Mouse (Mus musculus): ENCODE measurements at regions not wholly inside any gene's neighbourhood (a gene's known extent, or its start where the extent isn't known, plus 50 kb on each side); places are given as distances from the start of the nearest gene placed in this dataset.
A peak's percentile ranks its signal among the peaks of the same experiment; 100 is the strongest.

DNA sequence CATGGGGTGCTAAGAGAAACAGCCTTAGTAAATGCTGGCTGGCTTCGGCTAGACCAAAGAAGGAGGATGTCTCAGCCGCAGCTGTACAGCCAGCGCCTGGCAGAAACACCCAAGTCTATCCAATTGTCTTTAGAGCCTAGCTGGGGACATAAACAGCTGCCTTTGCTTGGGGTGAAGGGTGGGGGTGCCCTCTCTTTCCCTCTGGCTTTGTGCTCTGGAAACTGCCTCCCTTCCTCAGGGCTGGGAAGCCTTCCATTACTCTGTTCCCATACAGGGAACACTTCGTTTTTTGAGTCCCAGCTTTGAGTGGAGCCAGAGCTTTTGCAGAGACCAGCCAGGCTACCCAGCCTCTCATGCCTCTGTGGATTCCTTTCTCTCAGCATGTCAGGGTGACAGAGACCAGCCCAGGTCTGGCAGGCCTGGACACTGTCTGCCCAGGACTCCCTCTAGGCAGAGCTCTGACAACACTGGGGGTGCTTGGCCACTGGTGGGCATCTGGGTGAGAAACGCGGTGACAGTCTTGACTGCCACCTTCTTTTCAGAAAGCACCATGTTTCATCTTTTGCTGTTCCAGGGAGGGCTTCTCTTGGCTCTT, 421.2 kb upstream of the Tbx3 start:
- DNase-seq = no peak

DNA sequence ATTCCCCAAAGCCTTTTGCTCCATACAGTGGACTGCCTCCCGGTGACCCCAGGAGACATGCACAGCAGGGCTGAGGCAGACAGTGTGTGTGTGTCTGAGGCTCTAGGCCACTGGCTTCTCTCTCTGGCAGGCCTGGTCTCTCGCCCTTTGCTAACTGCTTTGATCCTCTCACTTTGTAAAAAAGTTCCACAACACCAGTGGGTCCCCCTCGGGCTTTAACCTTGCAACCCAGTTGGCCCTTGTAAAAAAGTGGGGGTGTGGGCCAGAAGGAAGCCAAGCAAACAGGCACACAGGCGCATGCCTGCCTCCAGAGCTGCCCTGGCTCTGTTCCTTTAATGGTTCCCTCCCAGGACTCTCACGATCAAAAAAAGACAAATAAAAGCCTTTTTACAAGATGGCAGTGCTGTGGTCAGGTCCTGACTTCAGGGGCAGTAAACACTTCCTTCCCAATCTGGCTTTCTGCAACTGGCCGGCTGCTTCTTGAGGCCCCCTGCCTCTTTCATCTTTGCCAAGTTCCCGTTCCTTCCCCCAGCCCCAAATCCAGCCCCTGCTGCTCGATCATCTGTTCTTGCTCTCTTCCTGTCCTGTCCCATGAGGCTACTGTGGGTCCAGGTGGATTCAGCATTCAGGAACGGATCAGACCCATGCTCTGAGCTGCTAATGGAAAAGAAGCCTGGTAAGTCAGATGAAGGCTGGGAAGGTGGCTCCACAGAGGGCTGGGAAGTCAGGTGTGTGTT, 419.0 kb upstream of the Tbx3 start:
- no peak for DNase-seq

DNA sequence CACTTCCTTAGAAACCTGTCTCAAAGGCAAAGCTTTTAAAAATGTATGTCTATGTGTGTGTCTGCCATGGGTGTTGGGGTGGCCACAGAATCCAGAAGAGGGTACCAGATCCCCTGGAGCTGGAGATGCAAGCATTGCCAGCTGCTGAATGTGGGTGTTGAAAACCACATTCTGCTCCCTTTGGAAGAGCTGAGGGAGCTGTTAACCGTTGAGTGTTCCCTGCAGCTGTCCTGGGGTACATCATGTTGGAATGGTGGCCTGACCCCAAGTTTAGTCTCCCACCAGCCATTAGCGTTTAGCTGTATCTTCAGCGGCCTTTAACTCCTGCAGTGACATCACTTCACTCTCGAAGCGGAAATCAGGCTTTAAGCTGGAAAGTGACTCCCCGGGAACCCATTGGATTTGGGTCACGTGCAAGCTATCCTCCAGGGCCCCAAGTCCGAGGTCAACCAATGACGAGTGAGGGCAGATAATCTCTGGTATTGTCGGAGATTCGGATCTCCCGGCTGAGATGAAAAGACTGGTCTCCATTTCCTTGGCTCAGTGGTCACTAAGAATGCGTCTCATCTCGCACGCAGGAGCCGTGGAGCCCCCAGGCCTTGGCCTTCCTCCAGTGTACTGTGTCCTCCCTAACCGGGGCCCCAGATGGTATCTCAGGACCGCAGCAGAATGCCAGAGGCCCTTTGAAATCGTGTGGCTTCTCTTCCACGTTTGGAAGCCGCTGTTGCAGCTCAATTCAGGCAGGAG, 412.9 kb upstream of the Tbx3 start:
- no peak for DNase-seq

DNA sequence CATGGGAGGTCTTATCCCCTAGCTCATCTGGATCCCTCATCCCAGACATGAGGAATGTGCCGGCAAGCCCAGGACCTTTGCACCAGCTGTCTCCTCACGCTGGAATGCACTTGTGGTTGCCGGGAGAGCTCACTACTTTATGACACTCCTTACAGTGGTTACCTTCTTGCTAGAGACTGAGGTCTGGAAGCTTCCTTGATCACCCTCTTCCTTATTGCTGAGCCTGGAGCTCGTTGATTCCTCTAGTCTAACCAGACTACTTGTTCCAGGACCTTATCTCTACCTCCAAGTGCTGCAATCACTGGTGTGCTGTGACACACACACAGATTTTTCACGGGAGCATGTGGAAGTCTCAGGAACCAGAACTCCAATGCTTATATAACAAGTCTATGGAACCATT, 411.6 kb upstream of the Tbx3 start:
- no peak for DNase-seq

DNA sequence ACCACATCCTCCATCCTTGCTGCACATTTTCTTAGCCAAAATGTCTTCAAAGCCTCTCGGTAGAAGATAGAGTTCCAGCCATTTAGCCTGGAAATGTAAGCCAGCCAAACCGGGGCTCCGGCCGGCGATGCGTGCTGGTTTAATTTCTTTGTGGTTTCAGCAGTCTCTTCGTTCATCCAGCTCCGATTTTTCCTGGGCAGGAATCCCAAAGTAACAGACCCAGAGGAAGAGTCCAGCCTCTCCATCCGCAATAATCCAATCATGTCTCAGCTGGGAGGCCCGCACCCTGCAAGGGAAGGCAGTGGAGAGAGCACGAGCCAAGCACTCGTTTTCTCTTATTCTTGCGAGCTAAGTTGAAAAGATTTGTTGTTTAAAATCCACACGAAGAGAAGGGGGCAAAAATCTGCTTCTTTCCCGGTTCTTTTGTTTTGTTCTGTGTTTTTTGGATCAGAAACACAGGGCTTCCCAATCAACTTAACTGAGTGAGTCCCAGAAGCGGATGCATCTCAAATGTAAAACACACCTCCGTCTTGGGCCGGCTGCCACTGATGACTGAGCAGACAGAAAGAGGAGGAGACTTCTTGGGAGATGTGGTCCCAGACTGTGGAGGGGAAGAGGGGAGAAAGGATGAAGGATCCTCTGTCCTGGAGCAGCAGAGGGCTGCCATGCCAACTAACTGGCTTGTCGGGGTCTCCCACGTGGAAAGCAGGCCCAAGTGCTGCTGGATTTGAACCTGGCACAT, 405.1 kb upstream of the Tbx3 start:
- DNase-seq = peak; percentile 21

DNA sequence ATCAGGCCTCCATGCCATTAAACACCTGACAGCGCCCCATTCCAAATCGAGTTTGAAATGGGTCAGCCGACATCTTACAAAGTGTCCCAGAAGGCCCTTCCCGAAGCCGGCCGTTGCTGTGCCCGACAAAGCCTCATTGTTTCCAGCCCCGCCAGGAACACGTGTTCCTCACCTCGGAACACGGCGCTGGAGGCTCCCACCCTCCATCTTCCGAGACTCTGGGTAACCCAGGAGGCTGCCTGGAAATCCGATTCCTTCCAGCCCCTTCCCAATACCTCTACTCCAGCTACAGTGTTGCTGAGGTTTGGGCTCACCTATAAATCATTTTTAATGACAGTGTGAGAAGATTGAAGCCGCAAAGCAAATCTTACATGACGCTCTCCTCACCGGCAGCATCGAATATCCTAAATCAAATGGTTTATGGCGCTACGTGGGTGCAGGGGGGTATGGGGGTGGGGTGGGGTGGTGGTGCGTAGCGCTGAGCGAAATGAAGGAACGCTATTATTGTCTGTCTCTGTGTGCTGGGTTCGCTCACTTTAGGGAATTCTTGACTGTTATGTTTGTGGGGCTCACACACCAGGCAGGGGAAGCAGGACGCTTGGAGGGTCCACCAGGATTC, 399.1 kb upstream of the Tbx3 start:
- DNase-seq = no peak

DNA sequence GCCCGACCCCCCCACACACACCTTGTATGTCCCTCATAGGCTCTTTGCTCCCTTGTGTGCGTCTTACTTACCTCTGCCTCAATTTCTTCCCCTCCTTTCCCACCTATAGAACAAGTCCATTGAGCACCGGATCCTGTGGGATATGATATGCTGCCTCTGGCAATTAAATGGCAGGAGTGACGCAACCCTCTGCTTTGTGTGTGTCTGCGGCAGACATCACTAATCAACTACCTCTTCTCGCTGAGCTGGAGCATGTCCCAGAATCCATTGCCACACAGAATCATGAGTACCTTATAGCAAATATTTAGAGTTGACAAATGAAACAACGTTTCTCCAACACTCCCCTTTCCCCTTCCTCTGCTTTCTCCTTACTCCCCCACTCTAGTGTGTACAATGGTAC, 397.3 kb upstream of the Tbx3 start:
- no peak for DNase-seq

DNA sequence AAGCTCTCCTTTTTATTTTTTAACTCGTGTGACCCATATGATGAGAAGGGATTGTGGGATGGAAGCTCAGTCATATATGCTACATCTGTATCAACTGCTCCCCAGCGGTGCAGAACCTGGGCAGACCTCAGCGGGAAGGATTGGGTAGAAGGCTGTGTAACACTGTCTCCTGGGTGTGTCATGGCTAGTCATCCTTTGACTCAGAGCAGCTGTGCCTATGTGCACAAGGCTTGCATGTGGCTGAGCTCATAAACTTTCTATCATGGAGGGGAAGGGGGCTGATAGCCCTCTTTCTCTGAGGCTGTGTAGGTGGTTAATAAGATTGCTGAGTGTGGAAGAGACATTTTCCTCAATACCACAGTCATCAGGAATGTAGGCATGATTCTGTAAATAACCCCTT, 396.9 kb upstream of the Tbx3 start:
- DNase-seq = no peak

DNA sequence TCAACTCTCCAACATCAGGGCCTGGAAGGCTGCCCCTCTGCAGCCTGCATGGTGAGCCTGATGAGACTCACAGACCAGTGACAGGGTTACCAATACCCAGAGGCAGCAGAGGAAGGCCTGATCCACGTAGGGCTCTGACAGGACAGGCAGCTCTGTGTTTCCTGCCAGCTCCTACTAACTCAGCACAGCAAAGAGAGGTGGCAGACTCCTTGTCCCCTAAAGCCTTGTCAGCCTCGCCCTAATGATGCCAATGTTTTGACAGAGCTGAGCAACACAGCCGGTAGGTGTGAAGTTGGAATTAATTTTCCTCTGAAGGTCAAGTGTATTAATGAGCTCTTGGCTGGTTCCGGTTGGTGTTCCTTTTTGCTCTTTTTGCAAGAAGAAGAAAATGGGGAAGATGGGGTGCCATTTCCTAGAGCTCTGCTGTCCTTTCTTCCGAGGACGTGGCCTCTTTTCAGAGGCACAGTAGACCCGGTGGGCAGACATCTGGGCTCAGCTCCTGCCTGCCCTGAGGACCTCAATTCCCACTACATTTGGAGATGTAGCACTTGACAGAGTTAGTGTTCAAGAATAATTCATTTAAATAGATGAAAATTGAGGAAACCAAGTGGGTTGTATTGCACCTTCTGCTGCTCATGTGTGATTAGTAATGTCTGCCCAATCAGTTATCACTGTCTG, 395.5 kb upstream of the Tbx3 start:
- DNase-seq = no peak

DNA sequence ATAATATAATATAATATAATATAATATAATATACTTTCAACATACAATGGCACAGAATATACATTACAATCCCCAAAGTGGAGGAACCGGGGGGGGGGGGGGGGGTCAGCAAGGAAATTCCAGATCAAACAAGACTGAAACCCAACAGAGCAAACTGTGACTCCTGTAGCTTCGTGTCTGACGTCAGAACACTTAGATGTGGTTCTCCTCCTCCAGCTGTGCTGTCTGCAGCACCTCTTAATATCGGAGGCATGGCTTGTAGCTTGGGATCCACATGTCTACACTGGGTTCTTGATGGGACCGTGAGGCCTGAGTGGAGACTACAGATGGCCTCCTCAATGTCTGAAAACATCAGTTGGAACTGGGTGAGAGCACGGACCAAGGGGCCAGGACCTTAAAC, 390.3 kb upstream of the Tbx3 start:
- DNase-seq = no peak

DNA sequence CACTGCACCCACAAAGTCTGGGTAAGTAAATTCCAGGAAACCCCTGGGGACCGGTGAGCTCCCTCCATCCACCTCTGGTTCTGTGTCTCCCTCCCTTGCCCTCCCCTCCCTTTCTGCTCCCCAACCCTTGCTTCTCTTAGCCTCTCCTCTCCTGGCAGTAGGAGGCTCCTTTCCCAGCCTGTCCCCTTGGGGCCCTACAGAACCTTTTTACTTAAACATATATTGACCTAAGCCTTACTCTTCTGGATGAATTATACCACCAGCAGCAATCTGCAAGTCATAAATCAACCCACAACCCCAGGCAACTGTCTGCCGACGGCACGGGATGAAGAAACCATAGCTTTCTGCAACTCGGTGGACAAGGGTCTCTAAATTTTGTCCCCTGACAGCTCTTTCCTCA, 380.7 kb upstream of the Tbx3 start:
- DNase-seq = no peak

DNA sequence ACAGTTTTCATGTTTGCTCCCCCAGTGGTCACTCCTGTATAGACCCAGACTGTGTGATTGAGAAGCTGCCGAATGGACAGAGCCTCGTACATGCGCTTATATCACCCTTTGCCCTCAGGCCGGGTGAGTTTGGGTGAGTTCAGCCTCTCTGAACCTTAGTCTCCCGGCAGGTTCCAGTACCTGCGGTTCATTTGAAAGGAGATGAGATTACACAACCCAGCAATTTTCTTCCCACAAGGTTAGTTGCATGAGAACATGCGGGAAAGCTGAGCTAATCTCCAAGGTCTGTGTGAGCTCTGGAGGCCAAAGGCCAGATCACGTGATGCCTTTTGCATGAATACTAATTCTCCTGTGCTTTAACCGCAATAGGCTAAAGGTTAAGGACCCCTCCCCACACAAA, 378.1 kb upstream of the Tbx3 start:
- DNase-seq = no peak

DNA sequence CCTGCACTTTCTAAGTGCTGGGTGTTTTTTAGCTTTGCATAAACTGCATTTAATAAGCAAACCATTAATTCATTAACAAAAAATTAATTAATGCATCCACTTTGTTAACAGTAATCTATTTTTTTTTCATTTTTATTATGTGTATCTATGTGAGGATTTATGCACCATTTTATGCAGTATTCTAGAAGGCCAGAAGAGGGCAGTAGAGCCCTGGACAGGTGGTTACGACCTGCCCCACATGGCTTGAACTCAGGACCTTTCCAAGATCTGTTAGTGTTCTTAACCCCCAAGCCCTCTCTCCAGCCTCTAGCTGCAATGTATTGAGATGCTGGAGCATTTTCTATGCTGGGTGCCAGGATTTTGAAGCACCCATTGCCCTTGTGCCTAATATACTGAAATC, 377.6 kb upstream of the Tbx3 start:
- DNase-seq = no peak

DNA sequence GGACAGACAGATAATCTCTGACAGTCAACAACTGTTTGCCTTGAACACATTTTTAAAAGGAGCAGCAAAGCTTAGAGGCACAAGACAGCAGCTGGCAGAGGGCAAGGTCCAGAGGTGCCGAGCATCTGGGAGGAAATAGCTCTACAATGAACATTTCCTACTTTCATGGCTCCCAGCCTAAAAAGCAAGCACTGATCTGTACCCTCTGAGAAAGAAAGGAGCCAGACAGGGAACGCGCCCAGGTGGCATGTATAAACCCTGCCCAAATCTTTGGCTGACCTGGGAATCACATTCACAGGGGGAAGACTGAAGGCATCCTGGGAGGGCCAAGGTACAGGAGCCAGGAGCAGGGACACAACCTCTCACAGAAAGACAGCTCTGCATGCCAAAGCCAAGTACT, 371.2 kb upstream of the Tbx3 start:
- no peak for DNase-seq

DNA sequence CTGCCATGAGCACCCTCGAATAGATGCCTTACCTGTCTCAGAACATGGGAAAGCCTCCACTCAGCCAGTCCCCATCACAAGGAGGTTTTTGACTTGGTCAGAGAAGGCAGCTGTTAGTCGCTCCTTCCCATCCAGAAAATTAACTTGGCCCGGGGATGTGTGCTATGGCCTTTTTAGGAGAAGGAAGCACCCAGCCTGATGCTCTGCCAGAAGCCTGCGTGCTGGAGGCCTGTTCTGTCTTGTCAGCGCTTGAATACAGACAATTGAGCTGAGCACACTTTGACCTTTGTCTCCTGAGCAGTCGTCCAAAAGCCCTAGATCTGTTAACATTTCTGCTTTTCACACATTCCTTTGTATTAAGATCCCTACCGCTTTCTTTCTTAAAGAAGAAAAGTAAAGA, 370.4 kb upstream of the Tbx3 start:
- DNase-seq = no peak

DNA sequence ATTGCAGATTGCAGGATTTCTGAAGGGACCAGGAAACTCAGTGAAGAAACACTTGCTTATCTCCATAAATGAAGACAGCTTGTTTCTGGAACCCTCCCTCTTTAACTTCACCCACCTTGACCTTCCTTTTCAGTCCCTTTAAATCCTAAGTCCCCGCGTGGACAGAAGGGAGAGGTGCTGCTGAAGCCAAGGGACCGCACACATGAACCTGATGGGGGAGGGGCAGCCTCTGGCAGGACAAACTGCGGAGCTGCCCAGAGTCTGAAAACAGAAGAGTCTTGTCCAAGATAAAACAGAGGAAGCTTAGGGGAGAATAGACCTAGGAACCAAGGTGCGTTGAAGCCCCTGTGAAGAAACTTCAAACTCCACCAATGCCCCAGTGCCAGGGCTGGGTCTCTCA, 368.9 kb upstream of the Tbx3 start:
- no peak for DNase-seq

DNA sequence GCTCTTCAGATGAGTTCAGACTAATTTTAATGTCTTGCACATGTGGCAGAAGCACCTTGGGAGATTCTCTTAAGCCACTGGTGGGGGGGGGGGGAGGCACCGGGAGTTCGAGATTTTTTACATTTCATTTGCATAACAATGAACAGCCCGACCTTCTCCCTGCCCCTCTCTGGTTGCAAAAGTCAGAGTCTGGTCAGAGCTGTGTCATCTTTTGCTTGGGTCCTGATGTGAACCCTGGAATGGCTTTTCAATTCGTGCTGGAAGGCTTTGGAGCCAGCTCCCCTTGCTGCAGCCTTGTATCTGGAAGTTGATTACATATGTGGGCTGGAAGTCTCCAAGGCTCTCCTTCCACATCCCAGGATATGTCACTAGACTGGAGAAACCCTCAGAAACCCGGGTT, 365.7 kb upstream of the Tbx3 start:
- no peak for DNase-seq

DNA sequence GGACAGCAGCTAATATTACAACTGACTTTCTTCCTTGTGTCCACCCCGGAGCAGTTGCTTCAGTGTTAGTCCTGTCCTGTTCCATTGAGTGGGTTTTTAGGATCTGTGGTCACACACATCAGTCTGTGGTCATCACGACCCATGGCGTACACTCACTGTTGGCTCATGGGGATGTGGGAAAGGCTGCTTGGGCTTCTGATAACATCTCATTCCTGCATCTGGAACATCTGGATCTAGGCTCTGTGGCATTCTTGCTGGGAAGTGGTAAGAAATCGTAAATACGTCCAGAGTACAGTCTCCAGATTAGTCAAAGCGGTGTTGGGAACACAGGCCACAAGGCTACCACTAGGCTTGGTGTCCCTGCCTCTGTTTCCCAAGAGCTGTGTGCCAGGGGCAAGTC, 362.7 kb upstream of the Tbx3 start:
- no peak for DNase-seq

DNA sequence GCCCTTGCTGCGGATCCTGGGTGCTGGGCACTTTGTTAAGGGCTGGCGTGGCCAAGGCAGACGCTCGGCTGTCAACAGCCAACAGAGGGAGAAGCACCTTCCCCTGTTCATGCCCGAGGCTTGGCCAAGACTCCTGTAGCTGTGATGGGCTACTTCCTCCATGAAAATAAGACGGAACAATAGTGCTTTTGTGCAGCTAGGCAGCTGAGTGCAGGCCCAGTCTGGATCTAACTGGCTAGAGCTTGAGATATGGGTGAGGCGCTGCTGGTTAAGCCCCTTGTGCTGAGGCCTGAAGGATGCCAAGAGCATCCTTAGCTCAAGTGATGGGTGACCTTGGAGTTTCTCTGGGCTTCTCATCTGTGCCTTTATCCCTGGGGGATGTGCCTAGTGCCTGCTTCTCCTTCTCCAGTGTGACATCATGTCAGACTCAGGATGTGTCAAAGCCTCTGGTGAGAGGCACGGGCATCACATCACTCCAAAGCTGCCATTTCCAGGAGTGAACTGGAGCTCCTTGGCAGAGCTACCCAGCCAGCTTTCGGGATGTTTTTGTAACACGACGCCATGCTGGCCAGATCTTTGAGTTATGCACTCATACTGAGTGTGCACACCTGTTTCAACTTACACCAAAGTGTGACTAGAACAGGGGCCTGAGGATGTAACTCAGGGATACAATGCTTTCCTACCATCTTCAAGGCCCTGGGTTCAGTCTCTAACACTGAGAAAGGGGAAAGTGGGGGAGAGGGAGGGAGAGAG, 360.1 kb upstream of the Tbx3 start:
- no peak for DNase-seq

DNA sequence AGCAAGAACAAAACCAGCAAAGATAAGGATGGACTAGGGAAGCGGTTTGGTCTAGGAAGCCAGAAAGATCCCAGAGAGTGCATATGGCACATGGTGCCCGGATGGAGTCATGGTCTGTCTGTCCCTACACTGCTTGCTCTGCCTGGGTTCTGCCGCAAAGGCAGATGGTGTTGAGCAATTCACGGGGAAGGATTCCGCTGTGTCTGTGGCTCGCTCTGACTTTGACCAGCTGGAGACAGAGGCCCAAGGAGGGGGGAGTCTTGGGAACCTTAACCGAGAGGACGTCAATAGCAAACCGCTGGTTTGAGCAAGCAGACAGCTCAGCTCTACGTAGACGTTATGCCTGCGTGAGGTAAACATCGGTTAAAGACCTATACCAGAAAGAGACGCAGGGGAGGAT, 357.7 kb upstream of the Tbx3 start:
- DNase-seq = no peak

DNA sequence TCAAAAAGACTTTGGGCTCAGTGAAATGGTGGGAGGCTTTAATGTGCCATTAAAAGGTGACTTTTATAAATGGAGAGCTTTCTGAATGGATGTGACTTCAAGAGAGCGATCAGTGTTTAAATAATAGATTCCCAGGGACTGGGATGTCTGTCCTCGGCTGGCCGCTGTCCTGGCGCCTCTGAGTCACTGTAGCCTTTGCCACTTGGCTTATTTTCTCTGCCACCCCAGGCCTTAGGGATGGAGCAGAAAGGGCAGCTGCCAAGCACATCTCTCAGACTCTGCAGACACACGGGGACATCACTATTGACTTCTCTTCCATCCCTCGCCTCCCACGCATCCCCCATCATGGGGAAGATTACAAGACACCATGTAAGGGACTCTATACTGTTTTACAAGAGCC, 355.3 kb upstream of the Tbx3 start:
- no peak for DNase-seq

DNA sequence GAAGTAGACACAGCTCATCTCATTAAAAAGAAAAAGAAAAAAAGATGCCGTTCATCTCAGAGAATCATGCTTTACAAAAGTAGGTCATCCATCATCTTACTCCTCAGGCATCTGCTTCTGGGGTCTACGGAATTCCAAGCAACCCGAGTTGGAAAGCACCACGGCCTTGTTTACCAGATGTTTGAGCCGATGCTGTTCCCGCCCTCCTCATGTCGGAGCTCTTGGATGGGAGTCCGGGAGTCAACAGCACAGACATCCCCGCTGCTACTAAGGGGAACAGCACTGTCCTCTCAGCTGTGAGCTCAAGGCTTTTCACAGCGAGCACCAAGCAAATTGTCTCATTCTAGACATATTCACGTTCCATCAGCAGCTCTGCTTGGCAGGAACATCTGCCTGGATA, 352.9 kb upstream of the Tbx3 start:
- no peak for DNase-seq
